Mouse (Mus musculus) CH12.LX (cell line): ENCODE measurements at regions not wholly inside any gene's neighbourhood (a gene's known extent, or its start where the extent isn't known, plus 50 kb on each side); places are given as distances from the start of the nearest gene placed in this dataset.

Experiments used
- DNase-seq: peaks from one replicate; pipeline ENCODE4 v3.0.0-alpha.2; 2013; ENCODE audit errors: extremely low read depth
- H3K27ac ChIP-seq: 2 replicates; pipeline ENCODE4 v1.5.1; 2012; ENCODE audit warnings: low read depth, mild to moderate bottlenecking, control low read depth, moderate library complexity; ENCODE audit not compliant: insufficient read depth
- H3K27me3 ChIP-seq: replicated peaks from 2 replicates; pipeline ENCODE3; 2012; ENCODE audit warnings: inconsistent platforms
- H3K36me3 ChIP-seq, 2 experiments: replicated peaks in 1 of 2; 2 replicates each; pipeline versions ENCODE3 to v1.6.1; 2012; ENCODE audit warnings: inconsistent platforms in 1 of 2, low read length in 1 of 2, mild to moderate bottlenecking in 1 of 2, mixed read lengths in 1 of 2, moderate library complexity in 1 of 2; ENCODE audit not compliant: control insufficient read depth in 1 of 2, insufficient read depth in 1 of 2
- H3K4me1 ChIP-seq, 2 experiments: 2 replicates each; pipeline ENCODE4 v1.6.1; 2012; ENCODE audit warnings: inconsistent platforms in 1 of 2, moderate library complexity in 1 of 2; ENCODE audit not compliant: insufficient read depth in 2 of 2, control insufficient read depth in 1 of 2
- H3K4me2 ChIP-seq: 2 replicates; pipeline ENCODE4 v1.6.1; 2012; ENCODE audit warnings: low read depth, mild to moderate bottlenecking, control low read depth; ENCODE audit not compliant: poor library complexity, insufficient read depth, severe bottlenecking
- H3K4me3 ChIP-seq, 3 experiments: fragments of 150-350 bp in 1 of 3; sonication (generic) in 1 of 3; replicated peaks in 1 of 3; 2 replicates each; pipeline versions ENCODE3 to v1.5.1; 2011 to 2012; ENCODE audit warnings: low read depth in 2 of 3, low read length in 2 of 3, mild to moderate bottlenecking in 2 of 3, moderate library complexity in 2 of 3, control low read depth in 1 of 3, improper control_type of control experiment in 1 of 3, inconsistent platforms in 1 of 3, mixed read lengths in 1 of 3; ENCODE audit not compliant: poor library complexity in 1 of 3
- H3K79me2 ChIP-seq: replicated peaks from 2 replicates; pipeline ENCODE4 v1.6.1; 2012; ENCODE audit warnings: mild to moderate bottlenecking, moderate library complexity; ENCODE audit not compliant: control insufficient read depth, poor library complexity, insufficient read depth, severe bottlenecking; ENCODE audit errors: extremely low read depth
- H3K9ac ChIP-seq: 2 replicates; pipeline ENCODE4 v1.6.1; 2012; ENCODE audit warnings: low read depth, mild to moderate bottlenecking, control low read depth, moderate library complexity; ENCODE audit not compliant: insufficient read depth
- H3K9me3 ChIP-seq: replicated peaks from 2 replicates; pipeline ENCODE3; 2012; ENCODE audit warnings: low read length, inconsistent platforms, mixed read lengths
- BHLHE40 ChIP-seq: IDR thresholded peaks from 2 replicates; pipeline ENCODE4 v1.6.1; 2011; ENCODE audit warnings: mild to moderate bottlenecking, low read depth, low read length, improper control_type of control experiment
- CTCF ChIP-seq, 2 experiments: IDR thresholded peaks in 1 of 2; conservative IDR thresholded peaks in 1 of 2; 2 replicates each; pipeline ENCODE4 v1.5.1; 2011 to 2012; ENCODE audit warnings: low read depth in 2 of 2, low read length in 2 of 2, improper control_type of control experiment in 1 of 2, inconsistent platforms in 1 of 2, mild to moderate bottlenecking in 1 of 2, moderate library complexity in 1 of 2
- EP300 ChIP-seq: IDR thresholded peaks from 2 replicates; pipeline ENCODE4 v1.6.1; 2011; ENCODE audit warnings: low read length, improper control_type of control experiment
- IRF4 ChIP-seq: IDR thresholded peaks from 2 replicates; pipeline ENCODE4 v1.6.1; 2014; ENCODE audit warnings: low read depth, mild to moderate bottlenecking, inconsistent platforms, low read length, improper control_type of control experiment
- JUN ChIP-seq: IDR thresholded peaks from 2 replicates; pipeline ENCODE4 v1.6.1; 2011; ENCODE audit warnings: low read depth, mild to moderate bottlenecking, low read length, improper control_type of control experiment, moderate library complexity; ENCODE audit not compliant: insufficient read depth
- JUND ChIP-seq: conservative IDR thresholded peaks from 2 replicates; pipeline ENCODE4 v1.6.1; 2011; ENCODE audit warnings: low read depth, low read length, improper control_type of control experiment
- MAFK ChIP-seq: IDR thresholded peaks from 2 replicates; pipeline ENCODE4 v1.6.1; 2011; ENCODE audit warnings: low read length, improper control_type of control experiment; ENCODE audit not compliant: insufficient replicate concordance
- MAX ChIP-seq: IDR thresholded peaks from 2 replicates; pipeline ENCODE4 v1.6.1; 2011; ENCODE audit warnings: low read length, improper control_type of control experiment
- MAZ ChIP-seq: IDR thresholded peaks from 2 replicates; pipeline ENCODE4 v1.6.1; 2012; ENCODE audit warnings: low read depth, mild to moderate bottlenecking, inconsistent platforms, low read length, improper control_type of control experiment, moderate library complexity
- NRF1 ChIP-seq: IDR thresholded peaks from 2 replicates; pipeline ENCODE4 v1.6.1; 2014; ENCODE audit warnings: low read depth, mild to moderate bottlenecking, inconsistent platforms, low read length, improper control_type of control experiment, moderate library complexity
- POLR2A ChIP-seq: IDR thresholded peaks from 2 replicates; pipeline ENCODE4 v1.6.1; 2011; ENCODE audit warnings: low read depth, mild to moderate bottlenecking, improper control_type of control experiment, low read length
- RAD21 ChIP-seq: IDR thresholded peaks from 2 replicates; pipeline ENCODE4 v1.6.1; 2011; ENCODE audit warnings: low read depth, mild to moderate bottlenecking, low read length, improper control_type of control experiment, moderate library complexity
- TBP ChIP-seq: conservative IDR thresholded peaks from 2 replicates; pipeline ENCODE4 v1.6.1; 2011; ENCODE audit warnings: low read depth, low read length, improper control_type of control experiment
- TCF12 ChIP-seq: IDR thresholded peaks from 2 replicates; pipeline ENCODE4 v1.6.1; 2014; ENCODE audit warnings: low read depth, mild to moderate bottlenecking, inconsistent platforms, low read length, improper control_type of control experiment
- UBTF ChIP-seq: IDR thresholded peaks from 2 replicates; pipeline ENCODE4 v1.6.1; 2012; ENCODE audit warnings: low read depth, mild to moderate bottlenecking, inconsistent platforms, low read length, improper control_type of control experiment, moderate library complexity
- USF1 ChIP-seq: IDR thresholded peaks from 2 replicates; pipeline ENCODE4 v1.6.1; 2014; ENCODE audit warnings: low read depth, mild to moderate bottlenecking, inconsistent platforms, low read length, improper control_type of control experiment
- USF2 ChIP-seq: conservative IDR thresholded peaks from 2 replicates; pipeline ENCODE4 v1.6.1; 2011; ENCODE audit warnings: low read depth, low read length, improper control_type of control experiment
- ZC3H11A ChIP-seq: IDR thresholded peaks from 2 replicates; pipeline ENCODE4 v1.6.1; 2012; ENCODE audit warnings: low read depth, mild to moderate bottlenecking, inconsistent platforms, low read length, improper control_type of control experiment
- ZKSCAN1 ChIP-seq: IDR thresholded peaks from 2 replicates; pipeline ENCODE4 v1.6.1; 2012; ENCODE audit warnings: low read depth, inconsistent platforms, low read length, improper control_type of control experiment, borderline replicate concordance
- dilution Hi-C: fragments of 300-500 bp; cut with MboI; formaldehyde crosslinking; loops from 2 replicates; pipeline ENCODE4 v1.14.3; 2020; ENCODE audit warnings: low sequenced_read_pairs; ENCODE audit not compliant: extremely low pct_unique_long_range_greater_than_20kb, extremely low pct_ligation_motif_present
- in situ Hi-C: fragments of 300-500 bp; cut with MboI; formaldehyde crosslinking; loops from 3 replicates; pipeline ENCODE4 v1.14.3; 2019; ENCODE audit warnings: low sequenced_read_pairs, low pct_ligation_motif_present, low pct_unique_long_range_greater_than_20kb, mixed read lengths

- dilution Hi-C loops: no loop called here
Measured at GRCm38 (mm10) chr11:24789120-24789519, 711.3 kb downstream of the Bcl11a start.

DNA sequence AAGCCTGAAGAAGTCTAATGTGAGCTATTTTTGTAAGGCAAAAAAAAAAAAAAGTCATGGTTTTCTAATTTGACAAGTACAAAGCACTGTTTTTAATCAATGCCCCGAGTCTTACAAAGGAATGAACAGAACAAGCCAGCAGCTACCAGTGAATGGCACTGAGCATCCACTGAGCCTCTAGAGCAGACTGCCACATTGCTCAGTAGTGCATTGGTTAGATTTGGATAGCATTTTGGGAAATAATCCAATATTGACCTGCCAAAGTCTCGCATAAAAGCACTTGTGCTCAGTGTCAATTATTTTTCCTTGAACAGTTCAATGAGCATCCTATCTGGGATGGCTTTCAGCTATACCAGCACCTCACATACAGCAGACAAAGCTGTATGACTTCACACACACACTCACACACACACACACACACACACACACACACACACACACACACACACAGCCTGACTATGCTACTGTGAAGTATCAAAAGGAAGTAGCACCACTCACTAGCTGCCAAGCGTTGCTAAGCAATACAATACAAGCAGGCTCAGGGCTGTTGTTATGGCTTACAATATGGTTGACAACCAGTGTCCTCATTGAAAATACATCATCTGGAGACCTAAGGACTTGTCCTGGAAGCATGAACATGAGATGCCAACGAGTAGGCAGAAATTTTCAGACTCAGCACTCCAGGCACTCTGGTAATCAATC lies 717.8 kb downstream of the Bcl11a start:
- no peak overlapping the region for H3K4me3 ChIP-seq
- in situ Hi-C loops: no loop called here
- no peak for DNase-seq

More at GRCm38 (mm10) chr11:24789120-24789519, 711.3 kb downstream of the Bcl11a start:
- in situ Hi-C loops: no loop called here
- peaks cover 7% of the 10 kb centered on the region for H3K9me3 ChIP-seq
- H3K4me1 ChIP-seq: 0 out of 4 replicates have a peak, but pooled peaks cover 0 to 3% of the 10 kb centered on the region in 2 experiments
- no peaks in the 10 kb centered on the region for H3K27me3 ChIP-seq
- no peaks in the 10 kb centered on the region for H3K36me3 ChIP-seq
- H3K9ac ChIP-seq: no peak overlapping the region
- no peak for DNase-seq
- H3K4me2 ChIP-seq: no peak overlapping the region
- no peak overlapping the region for H3K4me3 ChIP-seq
- no peak overlapping the region for H3K27ac ChIP-seq
- TF ChIP-seq IRF4: no peak
- TF ChIP-seq TCF12: no peak
- TF ChIP-seq USF1: no peak
- no peak for TF ChIP-seq BHLHE40
- TF ChIP-seq JUND: no peak
- no peak for TF ChIP-seq MAFK
- TF ChIP-seq RAD21: no peak
- no peak for TF ChIP-seq EP300
- TF ChIP-seq TBP: no peak
- no peak for TF ChIP-seq POLR2A
- no peak for TF ChIP-seq MAZ
- no peak for TF ChIP-seq CTCF (conservative IDR thresholded peaks at IDR 0.05 in 1 of 2, IDR thresholded peaks at IDR 0.05 in 1 of 2; ENCODE audit: low read depth in 2 of 2, low read length in 2 of 2)
- TF ChIP-seq ZKSCAN1: no peak
- TF ChIP-seq NRF1: no peak
- no peak for TF ChIP-seq USF2
- TF ChIP-seq, all 38 proteins: peak for 0
- no peaks in the 10 kb centered on the region for H3K79me2 ChIP-seq

More for the DNA sequence above, 717.8 kb downstream of the Bcl11a start:
- dilution Hi-C loops: no loop called here
- Histone ChIP-seq H3K27ac (no peak overlapping the region; the same call in 1 of the 2 replicates), H3K9me3 (no peaks in the 10 kb centered on the region), H3K36me3 (no peaks in the 10 kb centered on the region), H3K4me1 (no peaks in the 10 kb centered on the region), H3K79me2 (no peaks in the 10 kb centered on the region), H3K4me2 (no peak overlapping the region), H3K27me3 (no peaks in the 10 kb centered on the region), H3K9ac (no peak overlapping the region)
- no peak for TF ChIP-seq ZC3H11A
- TF ChIP-seq TCF12: no peak
- no peak for TF ChIP-seq UBTF
- no peak for TF ChIP-seq RAD21
- TF ChIP-seq JUN: no peak
- TF ChIP-seq BHLHE40: no peak
- TF ChIP-seq TBP: no peak
- no peak for TF ChIP-seq POLR2A
- TF ChIP-seq EP300: no peak
- TF ChIP-seq USF2: no peak
- no peak for TF ChIP-seq ZKSCAN1
- TF ChIP-seq MAFK: no peak
- TF ChIP-seq MAX: no peak
